Mouse (Mus musculus) heart, adult 11 months (tissue): Measurements from ENCODE around the gene Fem1a.

Source experiments
- DNase-seq: peaks from one replicate; pipeline ENCODE4 v3.0.0; 2022

Gene Fem1a

DNA sequence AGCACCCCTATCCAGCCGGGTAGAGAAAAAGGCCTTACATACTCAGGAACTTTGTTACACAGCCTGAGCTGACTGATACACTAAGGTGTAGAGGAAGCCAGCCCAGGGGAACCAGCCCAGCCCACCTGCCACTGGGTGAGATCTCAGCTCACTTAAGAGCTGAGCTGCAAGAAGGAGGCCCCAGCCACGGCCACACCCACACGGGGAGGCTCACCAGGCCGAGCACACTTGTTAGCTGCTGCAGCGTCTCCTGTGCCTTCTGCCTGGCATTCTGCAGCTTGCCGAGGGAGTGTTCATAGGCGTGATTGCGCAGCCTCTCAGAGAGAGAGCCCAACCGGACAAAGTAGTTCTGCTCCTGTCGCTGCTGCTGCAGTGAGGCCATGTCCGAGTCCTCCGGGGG lies 24.6 kb downstream of the Fem1a start:
- DNase-seq = no peak

DNA sequence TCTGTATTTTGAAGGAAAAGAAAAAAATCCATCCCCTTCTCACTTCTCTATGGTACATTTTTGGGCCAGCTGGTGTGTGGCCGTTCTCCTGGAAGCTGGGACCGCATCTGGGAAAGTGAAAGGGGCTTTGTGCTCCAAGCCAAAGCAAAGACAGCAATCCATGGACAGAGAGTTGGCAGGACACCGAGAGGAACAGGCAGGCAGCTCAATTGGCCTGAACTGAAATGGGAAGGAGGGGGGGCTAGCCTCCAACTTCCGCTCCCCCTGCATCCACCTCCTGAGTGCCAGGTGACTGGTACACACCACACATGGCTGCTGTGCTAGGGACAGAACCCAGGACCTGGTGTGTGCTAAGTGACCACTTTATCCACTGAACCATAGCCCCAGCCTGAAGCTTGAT lies 26.2 kb downstream of the Fem1a start:
- peak; percentile 95 for DNase-seq

DNA sequence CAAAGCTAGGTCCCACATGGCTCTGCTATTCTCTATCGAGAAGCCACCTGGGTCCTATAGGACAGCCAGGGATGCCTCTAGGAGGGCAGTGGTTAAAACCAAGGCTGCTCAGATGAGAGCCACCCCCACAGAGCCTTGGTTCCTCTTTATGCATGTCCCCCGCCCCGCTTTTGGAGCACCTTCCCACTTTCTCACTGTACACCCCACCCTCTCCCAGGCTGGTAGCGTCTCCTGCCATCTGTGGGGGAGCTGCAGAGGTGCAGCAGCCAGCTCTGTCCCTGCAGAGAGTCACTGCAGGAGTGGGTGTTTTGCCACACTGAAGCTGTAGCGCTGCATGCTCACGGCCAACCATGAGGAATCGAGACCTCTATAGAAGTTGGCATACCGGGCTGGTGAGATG lies 26.7 kb downstream of the Fem1a start:
- DNase-seq = no peak

DNA sequence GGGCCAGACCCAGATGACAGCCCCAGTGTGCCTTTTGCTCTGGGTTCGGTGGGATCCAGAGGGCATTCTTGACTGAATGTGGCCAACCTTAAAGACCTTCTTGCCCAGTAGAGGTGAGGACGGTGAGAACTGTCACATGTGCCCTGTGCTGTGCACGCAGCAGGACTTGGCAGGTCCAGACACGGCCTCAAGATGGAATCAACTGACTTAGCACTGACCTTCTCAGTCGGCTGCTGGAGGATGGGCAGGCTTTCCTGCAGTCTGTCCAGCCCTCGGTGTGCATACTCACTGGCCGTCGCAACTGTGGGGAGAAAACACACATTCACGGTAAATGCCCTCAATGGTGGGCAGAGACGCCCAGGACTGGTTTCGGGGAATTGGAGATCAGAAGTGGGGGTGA lies 29.4 kb downstream of the Fem1a start:
- no peak for DNase-seq

DNA sequence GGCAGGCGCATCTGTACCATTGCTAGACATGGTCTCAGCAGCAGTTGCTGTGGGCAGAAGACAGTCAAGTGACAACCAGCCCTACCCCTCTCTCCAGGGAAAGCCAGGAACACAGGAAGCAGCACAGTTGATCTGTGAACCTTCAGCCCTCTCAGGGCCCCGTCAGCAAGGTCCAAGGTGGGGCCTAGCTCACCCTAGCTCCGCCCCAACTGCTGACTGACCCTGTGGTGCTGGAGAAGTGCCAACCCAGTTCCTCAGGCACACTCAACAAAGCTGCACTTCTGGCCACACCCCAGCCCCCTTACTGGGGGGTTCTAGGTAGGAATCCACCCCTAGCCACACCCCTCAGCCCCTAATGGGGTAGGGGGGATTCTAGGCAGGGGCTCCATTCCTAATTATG lies 31.2 kb downstream of the Fem1a start:
- DNase-seq = peak; percentile 96

DNA sequence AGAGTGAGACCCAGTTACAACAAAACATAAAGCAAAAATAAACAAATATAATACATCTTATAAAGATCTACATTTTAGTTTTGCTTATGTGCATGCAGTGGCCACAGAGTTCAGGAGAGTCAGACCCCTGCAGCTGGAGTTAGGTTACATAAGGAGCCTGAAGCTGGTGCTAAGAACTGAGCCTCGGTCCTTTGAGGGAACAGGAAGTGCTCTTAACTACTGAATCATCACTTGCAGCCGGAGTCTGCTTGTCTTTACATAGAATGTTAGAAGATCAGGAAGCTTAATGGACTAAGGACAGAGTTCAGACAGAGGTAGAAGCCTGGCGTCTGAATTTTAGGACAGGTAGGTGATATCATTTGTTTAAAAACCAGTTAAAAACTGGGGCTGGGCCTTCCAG lies 32.3 kb downstream of the Fem1a start:
- no peak for DNase-seq

DNA sequence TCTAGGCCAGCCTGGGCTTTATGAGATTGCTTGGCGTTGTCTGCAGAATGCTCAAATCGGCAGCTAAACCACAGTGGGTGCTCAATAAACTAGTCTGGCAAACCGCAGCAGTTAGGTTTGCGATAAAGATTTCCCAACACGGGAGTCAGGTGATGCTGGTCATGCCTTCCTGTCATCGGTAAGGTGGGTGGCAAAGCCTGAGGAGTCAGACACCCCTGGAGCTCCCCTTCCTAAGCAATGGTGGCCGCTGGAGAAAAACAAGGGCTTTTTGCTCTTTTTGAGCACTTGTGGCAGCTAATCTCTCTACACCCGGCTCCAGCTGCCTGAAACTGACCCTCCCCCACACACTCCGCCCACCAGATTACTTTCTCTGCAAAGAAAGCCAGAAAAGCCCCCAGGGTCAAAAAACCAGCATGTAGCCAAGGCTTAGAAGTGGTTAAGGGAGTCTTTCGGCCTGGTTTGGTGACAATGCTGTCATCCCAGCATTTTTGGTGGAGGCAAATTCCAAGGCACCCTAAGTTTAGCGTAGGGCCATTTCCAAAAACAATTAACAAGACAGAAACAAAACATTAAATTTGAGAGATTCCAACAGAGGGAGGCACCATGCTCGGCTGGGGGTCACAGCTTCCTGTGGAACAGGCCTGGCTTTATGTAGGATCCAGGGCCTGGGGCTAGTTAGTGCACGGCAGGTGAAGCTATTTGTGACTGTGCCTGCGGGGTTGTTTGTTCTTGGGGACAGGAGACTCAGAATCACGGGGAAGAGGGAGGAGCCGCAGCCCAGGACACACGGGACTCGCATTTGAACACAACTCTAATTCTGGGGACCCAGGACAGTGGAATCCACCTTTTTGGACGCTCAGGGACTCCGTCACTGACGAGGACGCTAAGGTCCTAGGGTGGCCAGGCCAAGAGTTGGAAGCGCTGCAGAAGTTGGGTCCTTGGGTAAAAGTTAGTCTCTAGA lies 33.0 kb downstream of the Fem1a start:
- DNase-seq = peak; percentile 97

DNA sequence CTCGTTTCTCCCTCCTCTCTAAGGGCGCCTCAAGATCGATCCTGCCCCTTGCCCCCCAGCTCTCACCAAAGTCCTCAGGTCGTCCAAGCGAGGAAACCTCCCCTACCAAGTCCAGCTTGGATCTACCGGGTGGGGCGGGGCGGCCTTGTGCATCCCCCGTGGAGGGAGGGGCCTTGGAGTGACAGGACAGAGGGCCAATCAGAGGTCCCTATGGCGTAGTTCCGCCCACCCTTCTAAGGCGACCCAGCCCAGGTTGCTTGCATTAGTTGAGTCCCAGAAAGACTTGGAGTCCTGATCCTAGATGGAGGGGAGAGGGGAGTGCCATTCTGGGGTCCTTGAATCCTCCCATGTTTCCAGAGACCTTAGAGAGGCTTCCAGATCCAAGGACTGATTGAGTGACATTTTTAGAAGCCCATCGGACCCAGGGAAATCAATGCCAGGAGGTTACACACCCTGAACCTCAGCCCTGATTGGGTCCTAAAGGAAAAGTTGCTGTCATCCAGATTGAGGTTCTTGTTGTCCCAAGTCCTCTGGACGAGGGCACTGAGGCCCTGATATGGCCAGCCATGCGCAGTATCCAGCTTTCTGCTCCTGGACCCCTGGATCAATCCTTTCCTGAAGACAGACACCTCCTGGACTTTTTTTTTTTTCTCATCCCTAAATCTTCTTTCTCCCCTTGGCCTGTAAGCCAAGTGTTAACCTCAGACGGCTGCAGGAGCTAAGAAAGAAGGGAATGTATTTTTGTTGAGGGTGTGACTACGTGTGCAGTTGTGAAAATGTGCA lies 34.0 kb downstream of the Fem1a start:
- DNase-seq = peak; percentile 100

DNA sequence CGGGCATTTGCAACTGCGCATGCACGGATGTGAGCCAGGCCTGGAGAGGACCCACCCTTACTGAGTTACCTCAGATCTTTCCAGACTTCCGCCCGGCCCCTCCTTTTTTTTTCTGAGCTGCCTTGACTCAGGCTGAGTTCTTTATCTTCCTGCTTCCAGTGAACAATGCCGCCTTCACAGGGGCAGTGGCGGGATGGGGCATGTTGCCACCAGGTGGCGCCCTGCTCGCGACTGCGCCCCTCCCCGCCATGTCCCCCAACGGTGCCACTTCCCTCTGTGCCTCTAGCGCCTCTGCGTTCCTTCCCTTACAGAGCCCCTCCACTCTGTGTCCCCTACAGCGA lies 34.5 kb downstream of the Fem1a start:
- peak; percentile 100 for DNase-seq

DNA sequence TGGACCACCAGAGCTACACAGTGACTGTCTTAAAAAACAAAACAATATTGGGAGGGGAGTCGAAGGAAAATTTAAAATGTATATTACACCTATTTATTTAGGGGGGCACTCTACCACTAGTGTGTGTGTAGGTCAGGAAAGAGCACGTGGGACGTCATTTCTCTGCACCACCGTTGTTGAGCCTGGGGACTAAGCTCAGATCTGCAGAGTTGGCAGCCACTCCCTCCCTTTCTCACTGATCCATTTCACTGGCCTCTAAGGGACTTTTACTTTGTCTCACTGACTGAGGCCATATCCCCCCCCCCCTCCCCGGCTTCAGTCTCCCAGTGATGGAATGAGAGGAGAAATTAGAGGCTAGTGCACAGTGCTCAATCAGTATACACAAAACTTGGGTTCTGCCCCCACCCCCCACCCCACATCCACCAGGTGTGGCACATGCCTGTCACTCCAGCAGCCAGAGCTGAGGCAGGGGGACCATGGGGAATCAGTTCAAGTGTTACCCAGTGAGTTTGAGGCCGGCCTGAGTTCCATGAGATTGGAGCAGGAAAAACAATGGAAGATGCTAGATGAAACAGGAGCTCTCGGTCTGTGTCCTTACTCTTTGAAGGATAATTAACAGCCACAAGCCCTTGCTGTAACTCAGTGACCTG lies 35.3 kb downstream of the Fem1a start:
- DNase-seq = no peak

DNA sequence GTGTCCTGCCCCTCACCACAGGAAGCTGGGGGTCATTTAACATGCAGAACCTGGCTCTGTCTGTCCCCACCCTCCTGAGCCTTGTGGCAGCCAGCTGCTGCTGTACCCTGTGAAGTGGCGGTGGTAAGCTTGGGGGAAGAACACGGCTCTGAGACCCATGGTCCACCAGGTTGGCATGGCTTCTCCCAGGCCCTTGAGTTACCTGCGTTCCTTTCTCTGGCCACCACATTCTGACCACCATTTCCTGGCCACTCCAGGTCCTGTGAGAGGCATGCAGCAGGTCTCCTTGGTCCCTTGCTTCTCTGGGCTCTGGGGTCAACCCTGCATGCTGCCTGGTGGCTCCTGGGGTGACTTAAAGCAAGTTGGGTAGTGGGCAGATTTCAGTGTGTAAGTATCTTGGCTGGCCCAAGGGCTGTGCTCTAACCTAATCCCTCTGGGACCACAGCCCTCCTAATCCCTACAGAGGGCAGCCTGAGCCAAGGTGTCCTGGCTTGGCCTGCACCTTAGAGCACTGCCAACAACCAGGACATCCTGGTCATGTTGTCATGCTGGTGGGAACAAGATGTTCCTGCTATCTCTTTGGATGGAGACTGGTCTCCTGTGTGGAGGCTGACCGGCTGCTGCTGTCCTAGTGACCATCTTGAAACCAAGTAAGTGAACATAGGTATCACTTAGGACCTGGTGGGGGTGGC lies 36.1 kb downstream of the Fem1a start, which contains the start of gene Plin3:
Plin3 (minus strand) TSS at position 343 of the 692 bp plus-strand sequence.
- peak; percentile 97 for DNase-seq

DNA sequence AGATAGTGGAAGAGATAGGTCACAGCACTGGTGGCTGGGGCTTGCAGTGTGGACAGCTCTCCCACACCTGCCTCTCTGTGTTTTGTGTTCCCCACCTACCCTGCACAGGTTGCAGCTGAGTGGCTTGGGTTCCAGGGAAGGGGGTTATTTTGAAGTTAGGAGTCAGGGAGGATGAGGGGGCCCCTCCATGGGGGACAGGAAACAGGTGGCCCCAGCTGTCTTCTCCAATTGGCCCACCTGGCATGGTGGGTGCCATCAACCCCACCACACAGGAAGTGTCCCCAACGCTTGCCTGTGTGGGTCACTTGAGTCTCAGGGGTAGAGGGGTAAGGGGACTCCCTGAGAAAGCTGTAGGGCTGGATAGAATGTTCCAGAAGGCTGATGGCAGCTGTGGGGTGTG lies 36.7 kb downstream of the Fem1a start:
- DNase-seq = peak; percentile 93

DNA sequence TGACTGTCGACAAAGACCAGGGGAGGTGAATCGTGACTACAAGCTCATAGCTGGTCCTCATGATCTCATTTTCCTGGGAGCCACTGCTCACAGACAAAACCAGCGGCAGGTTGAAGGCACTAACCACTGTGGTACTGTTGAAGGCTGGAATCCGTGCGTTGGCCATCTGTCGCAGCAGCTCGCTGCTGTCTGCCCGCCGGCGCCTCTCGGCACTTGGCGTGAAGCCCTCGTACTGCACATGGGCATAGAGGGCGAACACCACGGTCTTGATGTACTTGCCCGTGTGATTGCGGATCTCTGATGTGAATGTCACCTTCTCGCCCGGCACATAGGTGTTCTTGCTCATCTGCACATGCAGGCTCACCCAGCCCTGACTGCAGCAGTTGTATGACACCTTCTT lies 37.6 kb downstream of the Fem1a start:
- no peak for DNase-seq

DNA sequence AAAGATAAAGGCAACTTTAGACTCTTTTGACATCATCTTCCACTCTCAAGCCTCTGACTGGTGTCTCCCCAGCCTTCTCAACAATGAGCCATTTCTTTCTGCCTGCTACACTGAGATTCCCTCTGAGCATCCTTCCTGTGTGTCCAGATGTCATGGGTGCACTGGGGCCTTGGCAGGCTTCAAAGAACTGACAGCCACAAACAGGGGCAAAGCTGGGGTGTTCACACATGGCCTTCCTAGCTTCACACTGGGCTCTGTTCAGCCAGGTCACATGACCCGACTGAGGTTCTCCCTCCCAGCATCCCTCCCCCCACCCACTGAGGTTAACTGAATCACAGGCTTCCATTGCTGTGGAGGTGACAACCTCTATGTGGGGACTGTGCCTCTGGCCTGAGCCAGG lies 39.6 kb downstream of the Fem1a start:
- DNase-seq = no peak

DNA sequence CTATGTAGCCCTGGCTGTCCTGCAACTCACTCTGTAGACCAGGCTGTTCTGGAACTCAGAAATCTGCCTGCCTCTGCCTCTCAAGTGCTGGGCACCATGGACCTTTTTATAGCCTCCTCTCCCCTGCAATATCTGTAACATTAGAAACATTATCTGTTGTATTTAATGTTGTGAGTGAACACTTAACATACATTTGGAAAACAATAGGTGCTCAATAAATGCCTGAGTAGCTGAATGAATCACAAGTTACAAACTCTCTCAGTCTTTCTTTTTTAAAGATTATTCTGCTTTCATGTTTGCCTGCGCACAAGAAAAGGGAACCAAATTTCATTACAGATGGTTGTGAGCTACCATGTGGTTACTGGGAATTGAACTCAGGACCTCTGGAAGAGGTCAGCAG lies 41.6 kb downstream of the Fem1a start:
- no peak for DNase-seq

DNA sequence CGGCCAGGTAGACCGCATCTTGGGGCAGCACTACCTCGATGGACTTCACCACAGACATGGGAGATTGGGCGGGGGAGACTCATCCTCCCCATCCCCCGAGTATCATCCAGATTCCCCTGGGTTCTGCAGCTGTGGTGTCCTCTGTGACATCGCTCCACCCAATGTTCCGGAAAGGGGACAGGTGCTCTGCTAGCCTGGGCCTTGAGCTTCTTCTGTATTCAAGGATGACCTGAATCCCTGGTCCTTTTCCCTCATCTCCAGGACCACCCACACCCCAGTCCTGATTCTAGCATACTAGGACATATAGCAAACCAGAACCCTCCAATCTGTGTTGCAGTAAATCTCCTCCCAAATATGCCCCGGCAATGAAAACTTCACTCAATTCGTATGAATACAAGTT lies 43.6 kb downstream of the Fem1a start, which contains the start of gene Arrdc5:
Arrdc5 (minus strand) TSS at position 101 of the 400 bp plus-strand sequence.
- no peak for DNase-seq

DNA sequence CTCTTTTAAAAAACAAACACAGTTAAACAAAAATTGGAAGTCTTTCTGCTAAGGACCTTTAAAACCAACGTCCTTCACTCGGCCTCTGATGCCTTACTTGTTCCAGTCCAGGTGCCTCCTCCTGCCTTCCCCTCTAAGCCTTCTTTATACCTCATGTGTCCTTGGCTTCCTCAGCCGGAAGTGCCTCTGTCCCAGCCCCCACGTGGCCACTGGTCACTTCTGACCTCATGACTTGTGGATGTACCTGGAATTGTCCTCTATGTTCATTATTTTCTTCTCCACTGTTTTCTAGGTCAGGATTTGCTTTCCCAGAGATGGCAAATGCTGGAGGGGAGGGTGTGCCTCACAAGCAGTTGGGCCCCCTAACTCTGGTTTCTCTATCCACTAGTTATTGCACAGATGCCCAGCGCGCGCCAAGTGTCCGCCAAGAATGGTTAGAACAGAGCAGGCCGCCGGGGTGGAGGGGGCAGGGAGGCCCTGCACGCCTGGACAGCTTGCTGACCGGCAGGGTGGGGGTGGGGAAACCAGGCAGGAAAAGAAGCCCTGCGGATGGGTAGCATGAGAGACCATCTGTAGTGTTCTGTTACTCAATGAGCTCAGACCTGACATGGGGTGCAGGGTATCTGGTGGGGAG lies 45.9 kb downstream of the Fem1a start:
- no peak for DNase-seq

DNA sequence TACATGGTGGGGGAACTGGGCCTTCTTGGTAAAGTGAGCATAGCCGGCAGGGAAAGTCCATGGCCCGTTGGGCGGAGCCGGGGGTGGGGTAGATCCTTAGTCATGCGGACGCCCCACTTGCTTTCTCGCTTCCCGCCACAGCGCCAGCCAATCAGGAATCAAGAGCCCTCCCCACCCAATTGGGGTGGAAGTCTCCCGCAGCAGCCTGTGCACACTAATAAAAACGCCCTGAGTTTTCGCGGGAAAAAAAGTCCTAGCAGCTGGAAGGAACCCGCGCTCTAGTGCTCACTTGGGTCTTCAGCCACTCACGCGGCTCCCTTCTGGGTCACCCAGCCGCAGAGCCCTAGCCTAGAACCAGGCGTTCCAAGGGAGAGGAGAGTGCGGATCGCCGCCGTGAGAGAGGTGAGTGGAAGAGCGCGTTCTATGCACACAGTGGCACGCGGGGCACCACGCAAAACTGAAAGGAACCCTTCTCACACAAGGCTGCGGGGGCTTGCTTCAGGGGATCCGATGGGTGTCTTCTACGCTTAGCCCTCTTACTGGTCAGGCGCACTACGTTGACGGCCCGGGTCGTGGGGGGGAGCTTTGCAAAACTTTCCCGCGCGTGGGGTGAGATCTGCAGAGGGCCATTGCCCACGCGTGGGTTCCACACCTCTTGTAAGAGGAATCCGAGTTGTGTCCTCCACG lies 46.7 kb downstream of the Fem1a start, which contains the start of gene Uhrf1:
Uhrf1 (plus strand) TSS at position 162 of the 687 bp plus-strand sequence.
- peak; percentile 99 for DNase-seq

DNA sequence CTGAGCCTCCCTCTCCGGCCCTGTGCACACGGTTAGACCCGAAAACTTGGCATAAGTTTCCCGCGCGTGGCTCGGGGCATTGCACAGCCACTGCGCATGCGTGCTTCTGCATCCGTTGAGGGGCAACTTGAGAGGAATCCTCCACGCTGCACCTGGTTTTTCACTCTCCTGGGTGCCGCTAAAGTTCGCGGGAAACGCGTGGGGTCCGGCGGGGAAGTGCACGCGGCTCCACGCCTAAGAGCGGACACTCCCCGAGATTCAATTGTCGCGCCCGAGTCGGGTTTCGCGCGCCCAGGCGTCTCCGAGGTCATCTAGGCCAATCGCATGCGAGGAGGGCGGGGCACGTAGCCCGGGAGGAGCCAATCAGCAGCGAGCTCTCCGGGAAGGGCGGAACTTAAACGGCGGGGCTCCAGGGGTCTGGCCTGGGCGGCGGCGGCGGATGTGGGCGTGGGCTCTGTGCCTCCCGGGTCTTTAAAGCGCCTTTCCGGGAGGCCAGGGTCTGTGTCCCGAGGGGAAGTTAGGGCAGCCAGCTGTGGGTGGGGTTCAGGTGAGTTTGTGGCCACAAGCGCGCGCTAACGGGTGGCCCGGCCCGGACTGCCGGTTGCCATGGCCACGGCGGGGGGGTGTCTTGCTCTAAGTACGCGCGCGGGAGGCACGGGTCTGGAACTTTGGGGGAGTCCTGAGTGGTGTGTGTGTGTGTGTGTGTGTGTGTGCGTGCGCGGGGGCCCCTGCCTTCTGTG lies 47.4 kb downstream of the Fem1a start:
- DNase-seq = peak; percentile 100

DNA sequence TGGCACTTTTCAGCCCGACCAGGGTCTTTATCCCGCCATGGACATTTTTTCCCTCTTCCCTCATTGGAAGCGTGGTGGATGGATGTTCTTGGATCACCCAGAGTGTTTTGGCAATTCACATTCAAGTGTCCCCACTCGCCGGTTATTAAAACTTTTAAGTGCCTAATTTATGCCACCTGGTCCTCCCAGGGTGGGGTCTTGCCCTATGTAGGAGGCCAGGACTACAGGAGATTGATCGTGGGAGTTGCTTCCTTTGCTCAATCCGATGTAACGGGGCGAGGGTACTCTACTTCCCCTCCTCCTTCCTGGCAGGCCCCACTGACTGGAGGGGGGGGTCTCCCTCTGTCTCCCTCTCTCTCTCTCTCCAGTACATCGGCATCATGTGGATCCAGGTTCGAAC lies 48.1 kb downstream of the Fem1a start:
- no peak for DNase-seq

DNA sequence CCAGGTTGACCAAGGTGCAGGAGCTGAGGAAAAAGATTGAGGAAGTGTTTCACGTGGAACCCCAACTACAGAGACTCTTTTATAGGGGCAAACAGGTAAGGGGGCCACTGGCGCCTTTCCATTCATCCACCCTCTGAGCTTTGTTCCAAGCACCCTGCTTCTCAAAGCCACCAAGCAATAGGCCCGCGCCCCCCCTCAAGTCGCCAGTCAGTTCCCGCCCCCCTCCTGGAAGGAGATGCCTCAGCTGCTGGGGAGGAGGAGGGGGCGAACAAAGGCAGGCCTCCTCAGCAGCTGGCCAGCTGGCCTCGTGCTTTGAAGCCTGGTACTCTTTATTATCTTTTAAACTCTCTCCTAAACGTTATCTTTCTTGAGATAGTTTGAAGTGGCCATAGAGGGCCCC lies 48.5 kb downstream of the Fem1a start:
- no peak for DNase-seq
